Mouse (Mus musculus) C2C12 (cell line): ENCODE data around the gene Wwox.

Experiments
- CEBPB ChIP-seq: IDR thresholded peaks from one replicate; pipeline ENCODE4 v1.6.1; 2011; ENCODE audit warnings: low read depth, mild to moderate bottlenecking, control low read depth, moderate library complexity
- CTCF ChIP-seq: IDR thresholded peaks from one replicate; pipeline ENCODE4 v1.5.1; 2011; ENCODE audit not compliant: control insufficient read depth, insufficient read depth, insufficient read length
- FOSL1 ChIP-seq: IDR thresholded peaks from one replicate; pipeline ENCODE4 v1.8.0; 2011; ENCODE audit warnings: mild to moderate bottlenecking, low read length; ENCODE audit not compliant: poor library complexity, insufficient read depth, severe bottlenecking
- MAX ChIP-seq: IDR thresholded peaks from one replicate; pipeline ENCODE4 v1.6.1; 2011; ENCODE audit warnings: mild to moderate bottlenecking, control low read depth
- MYOD1 ChIP-seq: IDR thresholded peaks from one replicate; pipeline ENCODE4 v1.6.1; 2011; ENCODE audit warnings: low read depth; ENCODE audit not compliant: control insufficient read depth, insufficient read length
- MYOG ChIP-seq: IDR thresholded peaks from one replicate; pipeline ENCODE4 v1.6.1; 2011; ENCODE audit not compliant: control insufficient read depth, insufficient read length; ENCODE audit errors: extremely low read depth
- USF1 ChIP-seq: IDR thresholded peaks from one replicate; pipeline ENCODE4 v1.6.1; 2011; ENCODE audit warnings: low read depth, mild to moderate bottlenecking, control low read depth, moderate library complexity

DNA sequence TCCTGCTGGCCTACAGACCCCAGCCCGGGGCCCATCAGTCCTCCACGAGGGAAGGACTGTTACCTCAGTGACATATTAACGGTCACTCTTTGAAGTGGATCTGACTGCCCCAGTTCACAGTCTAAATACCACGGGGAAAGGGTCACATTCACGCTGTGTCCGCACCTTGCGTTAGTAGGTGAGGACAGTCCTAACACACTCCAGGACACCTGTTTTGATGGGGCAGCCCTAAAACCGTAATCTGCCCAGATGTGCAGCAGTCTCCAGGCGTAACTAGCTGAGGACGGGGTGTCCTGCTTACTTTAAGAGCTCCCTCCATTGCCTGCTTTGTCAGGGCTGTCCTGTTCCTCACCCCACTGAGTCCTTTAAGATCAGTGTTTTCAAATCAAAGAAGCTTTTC, 160.1 kb downstream of the Wwox start:
- TF ChIP-seq CEBPB = no peak
- TF ChIP-seq CTCF = no peak
- TF ChIP-seq USF1 = no peak
- TF ChIP-seq MYOD1 = no peak
- no peak for TF ChIP-seq MYOG
- no peak for TF ChIP-seq MAX
- TF ChIP-seq FOSL1 = no peak
